Mouse (Mus musculus) bone marrow macrophage, adult 2 months (primary cell): ENCODE results near the gene Dnm3.

Experiments used
- CTCF ChIP-seq: IDR thresholded peaks from 2 replicates; pipeline ENCODE4 v1.5.1; 2012; ENCODE audit warnings: low read depth, mild to moderate bottlenecking, low read length, moderate library complexity
- POLR2A ChIP-seq: IDR thresholded peaks from 2 replicates; pipeline ENCODE4 v1.6.1; 2012; ENCODE audit warnings: mild to moderate bottlenecking, low read depth, low read length, borderline replicate concordance

DNA sequence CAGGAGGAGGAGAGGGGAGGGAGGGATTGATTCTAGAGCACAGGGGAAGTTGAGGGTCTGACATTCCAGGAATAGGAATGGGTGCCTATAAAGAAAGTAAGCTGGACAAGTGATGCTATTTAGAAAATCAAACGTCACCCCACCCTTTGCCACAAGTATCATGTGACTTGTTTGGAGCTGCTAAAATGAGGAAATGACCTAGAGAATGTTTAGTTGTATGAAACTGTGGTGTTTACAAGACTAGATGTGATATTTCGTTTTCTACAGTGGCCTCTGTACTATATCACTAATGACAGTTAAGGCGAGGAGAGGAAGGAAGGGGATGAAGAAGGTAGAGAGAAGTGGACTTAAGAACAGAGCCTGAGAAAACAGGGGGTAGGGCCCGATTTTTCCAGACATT is 479.1 kb downstream of the Dnm3 start:
- TF ChIP-seq CTCF = no peak
- TF ChIP-seq POLR2A = no peak
